Mouse (Mus musculus) retina, postnatal 1 day (tissue): Measurements from ENCODE around the gene Kcnq1.
A peak's percentile ranks its signal among the peaks of the same experiment; 100 is the strongest.

Source experiments
- DNase-seq: peaks from one replicate; pipeline ENCODE4 v3.0.0-alpha.2; 2012

Kcnq1 gene

DNA sequence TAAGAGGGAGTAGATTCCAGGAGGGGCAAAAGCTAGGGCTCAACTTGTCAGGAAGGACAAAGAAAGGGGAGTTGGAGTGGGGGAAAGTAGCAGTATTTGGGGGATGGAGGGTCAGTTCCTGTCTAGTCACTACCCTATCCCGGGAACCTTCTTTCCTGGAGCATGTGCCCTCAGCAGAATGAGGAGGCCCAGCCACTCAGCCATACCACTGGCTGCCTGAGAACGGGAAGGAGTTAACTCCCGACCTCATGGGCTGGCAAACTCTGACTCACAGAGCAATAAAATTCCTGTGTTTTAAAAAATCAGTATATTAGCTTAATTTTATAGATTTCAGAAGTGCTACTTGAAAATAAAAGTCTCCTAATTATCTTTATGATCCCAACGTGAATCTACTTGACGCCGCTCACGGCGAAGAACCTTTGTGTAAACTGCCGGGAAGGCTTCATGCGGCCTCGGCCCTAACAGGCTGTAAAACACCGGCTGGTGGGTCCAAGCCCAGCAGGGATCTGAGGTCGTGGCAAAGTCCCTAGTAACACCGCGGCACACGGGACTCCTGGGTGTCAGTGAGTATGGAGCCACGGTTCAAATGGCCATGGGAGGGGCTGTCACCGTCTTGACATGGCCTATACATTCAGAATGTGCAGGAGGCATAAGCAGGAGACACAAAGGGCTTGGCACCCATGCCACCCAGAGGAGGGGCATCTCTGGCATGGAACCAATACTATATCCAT, 222.2 kb downstream of the Kcnq1 start:
- DNase-seq: no peak

DNA sequence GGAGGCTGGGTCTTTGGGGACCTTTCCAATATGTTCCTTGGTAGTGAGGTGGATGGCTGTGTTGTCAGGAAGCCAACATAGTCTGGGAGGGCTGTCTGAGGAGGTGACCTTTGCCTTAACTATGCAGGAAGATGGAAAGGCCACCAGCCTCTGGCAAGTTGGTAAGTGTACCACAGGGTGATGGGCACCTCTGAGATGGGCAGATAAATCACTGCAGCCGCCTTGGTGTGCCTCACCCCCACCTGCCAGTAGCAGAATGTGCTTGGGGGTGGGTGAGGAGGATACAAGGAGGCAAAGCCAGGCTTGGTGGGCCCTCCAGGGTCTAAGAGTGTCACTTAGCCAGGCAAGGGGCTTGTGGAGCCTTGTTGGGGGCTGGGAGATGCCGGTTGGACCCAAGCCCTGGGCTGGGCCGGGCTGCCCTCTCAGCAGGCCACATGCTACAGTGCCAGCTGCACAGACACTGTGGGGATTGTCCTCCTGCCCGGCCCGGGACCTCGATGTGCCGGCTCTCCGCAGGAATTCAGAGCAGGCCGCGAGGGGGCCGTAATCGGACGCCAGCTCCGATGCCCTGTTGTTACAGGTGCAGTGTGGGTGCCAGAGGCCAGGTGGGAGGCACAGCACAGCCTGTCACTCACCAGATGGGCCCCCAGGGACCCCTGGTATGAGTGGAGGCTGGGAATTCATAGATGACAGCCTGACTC, 223.1 kb downstream of the Kcnq1 start:
- DNase-seq: peak; percentile 22

DNA sequence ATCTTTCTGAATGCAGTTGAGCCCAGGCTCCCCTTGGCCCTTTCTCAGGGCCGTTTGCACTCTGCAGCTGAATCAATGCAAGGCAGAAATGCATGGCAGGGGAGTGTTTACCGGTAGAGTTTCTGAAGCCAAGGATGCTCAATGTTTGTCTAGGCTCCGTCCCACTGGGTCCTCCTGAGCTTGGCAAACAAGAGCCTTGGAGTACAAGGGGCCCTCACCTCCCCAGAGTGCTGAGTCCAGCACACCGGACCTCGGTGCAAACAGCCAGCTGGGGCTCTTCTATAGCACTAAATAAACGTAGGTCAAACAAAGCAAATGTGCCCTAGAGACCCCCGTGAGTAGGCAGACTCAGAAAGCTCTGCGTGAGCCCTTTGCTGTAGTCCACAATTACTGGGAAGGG, 226.9 kb downstream of the Kcnq1 start:
- DNase-seq: no peak

DNA sequence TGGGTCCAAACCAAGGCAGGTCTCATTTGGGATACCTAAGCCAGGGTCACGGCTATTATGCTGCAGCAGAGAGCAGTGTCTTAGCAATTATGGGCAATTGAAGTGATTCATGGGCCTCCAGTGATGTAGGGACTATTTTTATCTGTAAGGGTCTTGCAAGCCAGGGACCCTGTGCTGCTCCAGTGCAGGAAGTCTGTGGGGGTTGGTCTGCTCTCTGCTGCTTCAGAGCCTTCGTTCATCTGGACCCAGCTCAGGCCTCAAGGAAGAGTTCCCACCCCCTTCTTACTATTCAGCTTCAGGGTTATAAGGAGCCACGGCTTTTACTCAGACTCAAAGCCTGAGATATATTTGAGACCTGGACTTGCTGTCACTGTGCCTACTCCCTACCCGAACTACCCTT, 227.4 kb downstream of the Kcnq1 start:
- no peak for DNase-seq

DNA sequence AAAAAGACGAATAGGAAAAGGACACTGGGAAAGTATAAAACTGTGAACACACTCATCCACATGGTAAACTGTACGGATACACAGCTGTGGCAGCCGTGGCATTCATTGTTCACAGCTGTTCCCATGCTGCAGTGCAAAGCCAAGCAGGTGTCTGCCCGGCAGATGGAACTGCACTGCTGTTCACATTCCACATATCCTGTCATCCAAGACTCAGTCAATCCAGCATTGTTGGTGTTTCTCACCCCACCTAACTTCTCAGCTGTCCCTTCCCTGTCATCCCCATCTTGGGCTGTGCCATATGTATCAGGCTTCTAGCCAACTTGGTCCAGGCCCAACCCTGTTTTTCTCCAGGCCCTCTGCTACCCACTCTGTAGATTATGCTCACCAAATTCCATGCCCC, 232.5 kb downstream of the Kcnq1 start:
- DNase-seq: peak; percentile 33

DNA sequence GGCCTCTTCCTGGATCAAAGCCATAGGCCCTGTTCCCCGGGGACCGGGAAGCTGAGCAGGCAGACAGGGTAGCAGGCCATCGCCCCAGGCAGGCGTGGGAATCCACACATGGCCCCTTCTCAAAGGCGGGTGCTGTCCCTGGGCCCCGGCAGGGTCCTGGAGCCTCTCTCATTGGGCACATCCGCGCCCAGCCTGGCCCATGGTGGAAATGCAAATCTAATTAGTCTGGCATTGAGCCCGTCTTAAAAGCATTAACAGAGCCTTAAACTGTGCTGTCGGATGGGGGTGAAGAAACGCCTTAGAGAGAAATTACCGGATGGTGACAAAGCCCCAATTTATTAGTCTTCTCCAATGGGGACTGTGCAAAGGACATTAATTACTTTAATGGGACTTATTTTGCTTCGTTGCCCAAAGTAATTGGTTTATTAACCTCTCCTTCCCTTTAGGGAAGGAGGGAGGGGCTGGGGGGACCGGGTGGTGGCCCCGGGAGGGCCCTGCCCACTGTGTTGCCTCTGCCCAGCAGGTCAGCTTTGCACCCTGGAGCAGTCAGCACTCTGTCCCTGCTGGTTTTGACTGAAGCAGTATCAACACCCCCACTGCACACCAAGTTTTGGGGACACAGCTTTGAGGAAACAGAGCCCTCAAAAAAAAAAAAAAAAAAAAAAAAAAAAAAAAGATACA, 234.6 kb downstream of the Kcnq1 start:
- peak; percentile 94 for DNase-seq

DNA sequence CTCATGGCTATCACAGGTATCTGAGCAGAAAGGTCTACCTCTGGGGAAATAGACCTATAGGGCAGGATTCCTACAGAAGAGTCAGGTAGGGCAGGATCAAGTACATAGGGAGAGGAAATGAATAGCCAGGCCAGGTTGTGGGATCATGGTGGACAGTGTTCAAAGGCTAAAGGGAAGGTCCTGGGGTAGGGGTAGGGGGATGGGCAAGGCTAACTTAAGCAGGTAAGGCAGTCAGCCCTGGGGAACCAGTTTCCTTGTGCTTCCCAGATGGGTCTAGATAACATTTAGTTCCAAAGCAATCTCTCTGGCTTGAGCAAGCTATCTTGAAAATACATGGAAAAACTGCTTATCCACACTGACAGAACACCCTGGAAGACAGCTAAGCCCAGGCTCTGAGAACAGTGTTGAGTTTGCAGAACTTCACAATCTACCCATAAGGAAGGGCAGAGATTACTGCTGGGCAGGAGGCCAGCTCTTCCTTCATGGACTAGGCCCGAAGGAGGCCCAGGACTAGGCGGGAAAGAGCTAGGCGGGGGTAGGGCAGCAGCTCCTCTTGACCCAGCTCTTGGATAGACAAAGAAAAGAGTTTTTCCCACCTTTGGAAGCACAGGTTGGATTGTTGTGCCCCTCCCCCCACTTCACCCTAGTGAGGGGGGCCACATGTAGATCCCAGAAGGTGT, 235.3 kb downstream of the Kcnq1 start:
- DNase-seq: peak; percentile 33

DNA sequence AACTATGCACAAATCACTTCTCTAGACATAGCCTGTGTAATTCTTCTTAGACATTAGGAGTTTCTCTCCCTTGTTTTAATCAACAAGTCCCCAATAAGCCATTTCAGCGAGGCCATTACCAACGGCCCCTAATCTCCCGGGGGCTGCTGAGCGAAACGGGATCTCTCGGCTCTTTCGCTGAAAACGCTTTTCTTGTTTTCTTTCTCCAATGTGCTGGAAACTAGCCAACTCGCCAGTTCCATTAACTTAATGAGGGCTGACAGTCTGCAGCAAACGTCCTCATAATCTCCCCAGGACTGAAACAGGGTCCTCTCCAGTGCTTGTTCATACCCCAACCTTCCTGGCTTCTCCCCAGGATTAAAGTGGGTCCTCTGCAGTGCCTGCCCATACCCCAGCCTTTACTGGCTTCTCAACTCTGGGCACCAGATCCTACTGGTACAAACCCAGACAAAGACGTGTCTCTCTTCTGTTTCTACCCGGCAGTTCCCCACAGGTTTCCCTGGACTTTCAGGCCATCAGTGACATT, 237.7 kb downstream of the Kcnq1 start:
- DNase-seq: peak; percentile 87

DNA sequence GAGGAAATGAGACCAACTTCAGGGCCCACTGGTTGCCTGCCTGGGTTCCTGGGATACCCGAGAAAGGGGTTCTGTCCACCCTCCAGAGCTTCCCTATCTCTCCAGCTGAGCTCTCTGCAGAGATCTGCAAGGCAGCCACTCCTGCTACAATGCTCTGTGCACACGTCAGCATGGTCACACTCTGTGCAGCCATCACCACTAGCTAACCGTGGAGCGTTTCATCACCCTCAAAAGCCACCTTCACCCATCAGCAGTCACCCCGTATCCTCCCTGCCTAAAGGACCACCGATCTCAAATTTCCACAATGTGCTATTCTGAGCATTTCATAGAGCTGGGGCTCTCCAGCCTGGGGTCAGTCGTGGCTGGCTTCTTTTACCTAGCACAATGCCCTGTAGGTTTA, 243.1 kb downstream of the Kcnq1 start:
- no peak for DNase-seq

DNA sequence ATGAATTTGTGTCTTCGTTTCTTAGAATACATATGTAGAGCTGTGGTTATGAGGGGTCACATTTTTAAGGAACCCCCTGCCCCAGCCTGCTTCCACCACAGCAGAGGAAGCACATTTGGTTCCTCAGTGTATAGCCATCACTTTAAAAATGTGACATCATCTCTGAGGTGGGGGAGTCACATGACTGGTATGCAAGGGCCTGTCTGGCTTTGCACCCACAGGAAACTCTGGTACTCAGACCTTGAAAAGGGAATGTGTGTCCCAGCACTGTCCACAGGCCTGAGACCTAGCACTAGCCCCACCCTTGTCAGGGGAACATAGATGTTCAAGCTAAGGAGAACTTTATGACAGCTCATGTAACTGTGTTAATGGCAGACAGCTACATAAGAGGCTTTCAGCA, 243.7 kb downstream of the Kcnq1 start:
- DNase-seq: no peak

DNA sequence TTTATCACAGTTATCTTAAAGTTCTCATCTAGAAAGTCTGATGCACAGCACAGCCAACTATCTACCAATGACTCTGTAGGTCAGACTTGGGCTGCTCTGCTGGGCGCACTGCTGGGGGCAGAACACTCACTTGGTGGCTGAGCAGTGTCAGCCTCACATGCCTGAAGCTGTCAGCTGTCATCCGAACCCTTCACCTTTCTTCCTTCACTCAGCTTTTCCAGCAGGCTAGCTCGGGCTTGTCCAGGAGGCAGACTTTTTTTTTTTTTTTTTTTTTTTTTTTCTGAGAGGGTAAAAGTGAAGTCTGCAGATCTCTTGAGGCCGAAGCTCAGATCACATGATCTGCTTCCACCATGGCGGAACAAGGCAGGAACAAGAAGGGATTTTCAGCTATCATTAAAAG, 249.7 kb downstream of the Kcnq1 start:
- no peak for DNase-seq

DNA sequence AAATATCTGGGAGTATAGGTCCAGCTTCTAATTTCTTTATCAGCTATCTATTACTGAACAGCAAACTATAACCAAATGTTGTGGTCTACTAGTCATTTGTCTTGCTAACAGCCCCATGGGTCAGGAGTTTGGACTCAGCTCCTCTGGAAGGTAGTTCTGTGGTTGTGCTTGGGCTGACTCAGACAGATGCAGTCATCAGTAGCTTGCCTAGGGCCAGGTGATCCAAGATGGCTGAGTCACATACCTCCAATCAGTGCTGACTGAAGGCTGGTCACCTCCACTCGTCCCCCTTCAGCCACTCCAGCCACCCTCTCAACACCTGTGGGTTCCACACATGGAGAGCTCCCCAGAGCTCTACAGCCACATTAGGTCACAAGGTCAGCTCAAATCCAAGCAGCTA, 250.9 kb downstream of the Kcnq1 start:
- DNase-seq: no peak

DNA sequence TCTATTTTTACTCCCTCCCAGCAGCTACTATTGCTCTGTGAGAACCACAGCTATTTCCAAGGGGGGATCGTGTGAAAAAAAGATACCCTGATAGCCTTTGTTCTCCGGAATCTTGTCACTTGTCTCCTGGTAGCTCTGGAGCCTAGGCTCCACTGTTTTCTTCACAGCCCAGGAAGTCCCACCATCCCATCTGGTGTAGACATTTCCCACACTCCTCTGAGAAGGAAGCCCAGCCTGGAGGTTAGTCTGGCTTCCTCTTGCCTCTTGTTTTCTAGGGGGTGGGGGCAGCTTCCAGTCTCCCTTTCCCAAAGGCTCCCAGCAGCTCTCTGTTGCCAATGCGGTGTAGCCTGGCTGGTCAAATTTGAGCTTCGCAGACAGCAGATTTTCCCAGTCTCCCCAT, 251.7 kb downstream of the Kcnq1 start:
- DNase-seq: no peak

DNA sequence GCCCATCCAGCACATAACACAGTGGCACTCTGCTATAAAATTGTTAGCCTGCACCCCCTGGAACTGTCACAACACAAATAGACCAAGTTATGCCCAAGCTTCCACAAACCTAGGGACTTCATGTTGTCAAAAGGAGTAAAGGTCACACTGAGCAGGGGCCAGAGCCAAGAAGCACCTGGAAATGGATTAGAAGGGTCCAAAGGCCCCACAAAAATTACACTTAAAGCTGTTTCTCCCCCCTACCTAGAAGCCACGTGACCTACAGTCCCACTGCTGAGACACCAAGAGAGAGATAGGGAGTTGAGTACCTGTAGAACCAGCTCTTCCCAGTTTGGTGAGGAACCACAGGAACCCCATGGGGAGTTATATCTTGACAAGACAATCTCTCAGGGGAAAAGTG, 253.6 kb downstream of the Kcnq1 start:
- DNase-seq: no peak

DNA sequence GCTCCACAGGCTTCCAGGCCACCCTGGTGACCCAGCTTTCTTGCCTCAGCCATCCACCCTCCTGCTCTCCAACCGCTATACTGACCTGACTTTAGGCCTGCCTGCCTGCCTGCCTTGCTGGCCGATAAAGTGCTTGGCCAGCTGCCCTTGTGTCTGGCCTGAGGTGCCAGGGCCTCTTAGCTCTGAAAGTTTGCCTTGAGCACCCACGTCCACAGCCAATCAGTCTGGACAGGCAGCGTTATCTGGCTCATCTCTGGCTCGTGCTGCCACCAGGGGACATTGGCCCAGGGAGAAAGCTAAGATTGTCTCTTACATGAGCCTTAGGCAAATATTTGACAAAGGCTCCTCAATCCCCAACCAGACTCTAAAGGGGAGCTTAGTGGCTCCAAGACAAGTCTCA, 254.6 kb downstream of the Kcnq1 start:
- DNase-seq: no peak

DNA sequence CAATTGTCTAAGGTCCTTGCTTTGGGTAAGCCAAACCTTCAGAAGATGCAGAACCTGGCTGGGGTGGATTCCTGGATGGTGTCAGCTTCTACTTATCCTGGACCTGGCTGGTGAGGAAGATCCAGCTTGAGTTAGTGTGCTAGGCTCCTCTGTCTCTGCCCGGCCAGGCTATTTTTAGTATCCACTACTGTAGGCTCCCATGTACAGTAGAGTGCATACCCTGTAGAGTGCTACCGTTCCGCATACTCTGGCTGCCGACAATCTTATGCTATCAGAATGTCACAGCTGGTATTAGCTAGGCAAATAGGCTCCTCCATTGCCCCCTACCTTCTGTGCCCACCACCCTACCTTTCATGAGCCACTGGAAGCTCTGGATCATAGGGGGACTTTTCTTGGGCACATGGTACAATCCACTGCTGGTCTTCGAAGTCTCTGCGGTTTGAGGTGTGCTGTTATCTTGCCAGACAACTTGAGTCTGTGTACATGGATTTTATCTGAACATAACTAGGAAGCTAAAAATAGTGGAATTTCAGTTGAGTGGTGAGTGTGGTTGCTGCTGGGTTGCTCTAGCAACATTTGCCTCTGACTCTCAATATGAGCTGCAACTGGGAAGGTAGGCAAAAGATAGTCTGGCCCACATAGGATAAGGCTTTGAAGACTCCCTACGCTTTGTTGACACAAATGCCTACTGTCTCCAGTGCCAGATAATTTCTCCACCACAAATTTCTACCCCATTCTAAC, 258.1 kb downstream of the Kcnq1 start:
- DNase-seq: no peak

DNA sequence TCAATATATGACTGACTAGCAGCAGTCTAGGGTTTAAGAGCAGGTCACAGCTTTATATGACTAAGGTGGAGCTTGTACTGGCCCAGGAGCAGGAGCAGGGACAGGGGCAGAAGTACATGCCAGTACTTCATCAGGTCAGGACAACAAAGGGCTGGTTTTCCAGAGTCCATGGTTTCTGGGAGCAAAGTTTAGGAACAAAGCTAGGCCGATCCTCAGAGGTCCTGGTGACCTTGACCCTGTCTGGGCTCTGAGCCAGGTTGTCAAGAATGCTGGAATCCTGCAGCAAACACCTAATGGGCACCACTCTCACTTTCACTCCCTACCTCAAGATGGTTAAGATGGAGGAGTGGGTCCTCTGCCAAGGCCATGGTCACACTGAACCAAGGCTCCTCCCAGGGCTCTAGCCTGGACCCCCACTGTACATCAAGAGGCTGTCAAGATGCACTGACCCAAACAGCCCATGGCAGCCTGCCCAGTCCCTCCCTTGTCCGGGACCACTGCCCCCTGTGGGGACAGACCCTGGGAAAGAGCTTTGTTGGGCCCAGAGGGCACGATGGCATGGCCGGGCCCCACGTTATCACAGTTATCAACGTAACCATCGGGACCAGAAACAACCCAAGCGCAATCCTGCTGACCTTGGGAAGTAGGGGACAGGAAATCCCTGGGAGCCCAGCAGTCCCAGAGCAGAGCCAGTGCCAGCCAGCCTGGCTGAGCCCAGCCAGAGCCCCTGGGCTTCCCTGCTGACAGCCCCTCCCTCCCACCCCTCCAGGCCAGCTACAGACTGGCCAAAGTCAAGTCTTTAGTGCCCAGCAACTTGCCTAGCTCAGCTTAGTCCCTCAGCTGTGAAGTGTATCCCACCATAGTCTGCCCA, 259.0 kb downstream of the Kcnq1 start:
- peak; percentile 77 for DNase-seq

DNA sequence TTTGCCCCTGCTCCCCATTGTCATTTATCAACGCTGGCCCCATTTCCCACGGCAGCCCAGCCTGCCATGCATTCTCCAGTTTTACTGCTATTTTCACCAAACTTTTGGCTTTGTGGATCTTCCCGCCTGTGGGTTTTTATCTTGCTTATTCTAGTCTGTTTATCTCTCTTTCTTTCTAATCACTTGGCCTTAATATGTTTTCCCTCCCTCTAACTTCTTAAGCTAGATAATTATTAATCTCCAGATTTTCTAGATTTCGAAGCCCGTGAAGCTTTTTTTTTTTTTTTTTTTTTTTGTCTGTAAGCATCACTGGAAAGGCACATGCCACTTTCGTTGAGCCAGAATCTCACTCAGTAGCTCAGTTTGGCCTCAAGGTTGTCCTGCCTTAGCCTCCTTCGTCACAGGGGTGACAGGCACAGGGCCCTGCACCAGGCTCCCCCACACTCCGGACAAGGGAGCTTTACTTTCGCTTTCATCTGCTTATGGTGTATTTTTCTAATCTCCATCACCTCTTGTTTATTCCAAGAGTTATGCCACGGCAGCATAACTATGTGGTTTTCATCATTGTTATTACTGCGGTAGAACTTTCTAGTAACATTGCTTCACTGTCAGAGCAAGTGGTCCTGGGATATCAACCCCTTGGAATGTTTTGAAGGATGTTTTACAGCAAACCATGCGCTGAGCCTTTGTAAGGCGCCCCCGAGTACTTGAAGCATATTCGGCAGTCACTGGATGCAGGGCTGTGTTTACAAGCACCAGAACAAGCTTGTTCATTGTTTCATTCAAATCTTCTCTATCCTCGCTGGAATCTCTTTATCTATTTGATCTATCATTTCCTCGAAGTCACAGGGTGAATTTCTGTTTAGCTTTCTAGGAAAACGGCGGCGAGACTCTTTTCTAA, 261.5 kb downstream of the Kcnq1 start:
- DNase-seq: peak; percentile 61

DNA sequence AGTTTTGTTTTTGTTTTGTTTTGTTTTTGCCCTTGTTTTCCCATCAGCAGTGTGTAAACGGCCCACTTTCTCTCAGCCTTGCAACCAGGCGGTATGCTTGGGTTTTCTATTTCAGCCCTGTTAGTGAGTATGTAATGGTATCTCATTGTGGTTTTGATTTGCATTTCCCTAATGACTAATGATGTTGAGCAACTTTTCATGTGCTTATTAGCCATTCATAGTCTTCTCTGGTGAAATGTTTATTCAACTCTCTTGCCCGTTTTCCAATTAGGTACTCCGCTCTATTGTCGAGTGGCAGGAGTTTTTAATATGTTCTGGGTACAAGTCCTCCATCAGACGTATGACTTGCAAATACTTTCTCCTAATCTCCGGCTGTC, 262.1 kb downstream of the Kcnq1 start:
- peak; percentile 88 for DNase-seq

DNA sequence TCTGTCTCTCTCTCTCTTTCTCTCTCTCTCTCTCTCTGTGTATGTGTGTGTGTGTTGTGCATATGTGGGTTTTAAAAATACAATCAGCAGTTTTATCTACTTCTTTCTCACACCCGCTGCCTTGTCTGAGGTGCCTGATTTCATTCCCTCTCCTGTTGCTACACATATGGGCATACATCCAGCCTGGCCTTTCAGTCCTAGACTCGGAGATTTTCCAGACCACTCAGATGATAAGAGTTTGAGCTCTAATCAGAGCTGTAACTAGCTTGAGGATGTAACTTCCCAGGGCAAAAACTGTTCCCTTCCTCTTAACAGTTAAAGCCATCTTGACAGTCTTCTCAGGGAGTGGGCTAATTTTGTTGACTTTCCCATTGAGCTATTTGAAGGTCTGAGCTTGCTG, 265.2 kb downstream of the Kcnq1 start:
- no peak for DNase-seq

DNA sequence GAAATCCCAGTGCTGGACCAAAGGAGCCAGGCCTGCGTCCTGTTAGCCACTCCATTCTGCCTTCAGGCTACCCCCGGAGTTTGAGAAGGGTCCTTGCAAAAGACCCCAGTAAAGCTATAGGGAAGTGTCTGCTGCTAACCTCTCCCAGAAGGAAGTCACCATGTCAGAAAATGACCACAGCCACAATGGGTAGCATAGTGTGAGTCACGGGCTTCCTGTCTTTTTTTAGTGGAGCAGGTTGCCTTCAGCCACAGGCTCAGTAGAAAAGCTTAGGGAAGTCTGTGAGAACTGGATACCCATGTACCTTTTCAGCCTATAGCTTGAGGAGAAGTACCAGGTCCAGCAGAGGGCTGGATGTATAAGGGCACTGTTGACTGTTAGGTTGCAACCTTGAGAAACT, 267.1 kb downstream of the Kcnq1 start:
- no peak for DNase-seq
